Mouse (Mus musculus) cerebellum, postnatal 36 days (tissue): ENCODE data around the gene Ms4a15.

Experiments used
- DNase-seq, 2 experiments: peaks; one replicate each; pipeline ENCODE4 v3.0.0; 2021 to 2022; ENCODE audit warnings: mixed read lengths in 2 of 2

Gene Ms4a15

DNA sequence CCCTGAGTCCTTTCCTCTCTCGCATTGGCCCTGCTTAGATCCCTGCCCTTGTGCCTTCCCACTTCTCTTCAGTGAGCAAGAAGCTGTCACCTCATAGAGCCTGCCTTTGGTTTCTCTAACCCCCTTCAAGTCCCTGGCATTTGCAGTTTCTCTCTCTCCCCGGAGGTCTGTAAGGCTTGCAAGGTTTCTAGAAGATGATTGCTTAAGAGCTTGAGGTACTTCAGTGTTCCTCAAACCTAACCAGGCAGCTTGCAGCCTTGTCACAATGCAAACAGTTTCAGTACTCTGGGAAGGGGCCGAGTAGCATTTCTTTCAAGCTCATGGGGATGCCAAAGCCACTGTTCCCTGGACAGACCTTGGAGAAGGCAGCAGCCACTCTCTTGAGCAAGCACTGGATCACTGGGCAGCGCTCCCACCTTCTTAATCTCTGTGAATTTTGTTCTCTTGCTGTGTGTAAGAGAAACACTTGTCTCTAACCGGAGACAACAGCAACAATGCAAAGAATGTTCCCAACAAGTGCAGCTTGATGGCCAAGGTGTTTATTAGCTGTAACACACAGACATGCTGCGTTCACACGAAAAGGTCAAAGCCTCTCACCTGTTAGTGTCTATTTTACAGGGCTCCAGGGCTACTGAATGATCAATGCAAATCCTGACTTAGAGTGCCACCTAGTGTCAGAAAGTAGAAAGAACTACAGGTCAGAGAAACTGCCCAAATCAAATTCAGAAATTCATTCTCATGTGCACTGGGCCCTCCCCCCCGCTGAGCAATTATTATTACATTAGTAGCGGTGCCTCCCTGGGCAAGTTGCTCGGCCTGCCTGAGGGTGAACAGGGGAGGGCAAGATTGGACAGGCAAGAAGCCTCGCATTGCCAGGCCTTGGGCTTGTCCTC, 33.7 kb downstream of the Ms4a15 start:
- peak; percentile 25 to 67 for DNase-seq

- no peak for DNase-seq
Measured at GRCm38 (mm10) chr19:10952021-10952939, 40.8 kb downstream of the Ms4a15 start.

DNA sequence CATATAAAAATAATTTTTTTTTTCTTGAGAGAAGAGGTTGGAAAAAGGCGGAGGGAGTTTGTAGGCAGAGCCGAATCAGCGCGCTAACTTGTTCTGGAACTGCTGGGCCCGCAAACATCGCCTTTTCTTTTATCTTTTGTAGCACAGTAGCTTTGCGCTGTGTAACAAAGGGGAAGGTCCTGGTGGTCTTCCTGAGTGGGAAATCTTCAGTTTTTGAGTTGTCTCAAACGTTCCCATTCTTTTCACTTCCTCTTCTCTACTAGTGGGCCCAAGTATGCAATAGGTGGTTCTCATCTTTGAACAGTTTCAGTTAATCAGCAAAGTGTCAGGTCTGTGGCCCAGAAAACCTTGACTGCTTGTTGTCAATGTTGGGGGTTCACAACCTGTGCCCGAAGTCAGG, 43.5 kb downstream of the Ms4a15 start:
- DNase-seq = no peak

DNA sequence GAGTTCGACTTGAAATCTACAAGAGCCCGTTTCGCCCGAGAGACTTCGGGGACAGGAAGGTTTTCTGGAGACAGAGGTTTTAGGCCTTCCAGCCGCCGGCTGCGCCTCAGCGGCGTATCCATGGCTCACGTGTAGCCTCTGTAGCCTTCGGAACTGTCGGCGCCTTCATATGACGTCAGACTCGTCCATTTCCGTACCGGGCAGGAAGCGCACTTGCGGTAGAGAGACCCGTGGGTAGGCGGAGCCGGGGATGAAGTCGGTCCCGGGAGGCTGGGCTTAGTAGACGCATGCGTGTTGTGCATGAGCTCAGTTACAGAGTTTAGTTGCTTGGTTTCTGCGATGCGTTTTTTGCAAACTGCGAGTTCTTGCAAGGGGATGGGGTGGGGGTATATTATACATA, 43.9 kb downstream of the Ms4a15 start, which contains the start of gene Ccdc86:
Gene Ccdc86 (minus strand): TSS at position 155 of the 400 bp plus-strand sequence.
- peak; percentile 96 to 97 for DNase-seq

DNA sequence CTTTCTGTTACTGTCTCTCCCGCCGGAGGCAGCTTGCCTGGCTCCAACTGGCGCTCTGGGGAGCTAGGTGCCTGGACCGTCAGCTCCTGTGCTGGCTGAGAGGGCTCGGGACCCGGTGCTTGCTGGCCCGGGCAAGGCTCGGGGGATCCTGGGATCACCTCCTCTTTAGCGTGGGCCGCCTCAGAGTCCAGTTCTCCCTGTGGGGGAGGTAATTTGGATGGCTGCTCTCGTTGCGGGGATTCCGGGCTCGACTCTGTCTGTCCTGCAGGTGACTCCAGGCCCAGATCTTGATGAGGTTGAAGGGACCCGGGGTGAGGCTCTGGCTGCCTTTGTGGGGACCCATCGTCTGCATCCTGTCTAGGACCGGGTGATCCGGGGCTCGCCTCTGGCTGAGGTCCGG, 44.6 kb downstream of the Ms4a15 start:
- DNase-seq = peak in 1 of 2 experiments; percentile 18

DNA sequence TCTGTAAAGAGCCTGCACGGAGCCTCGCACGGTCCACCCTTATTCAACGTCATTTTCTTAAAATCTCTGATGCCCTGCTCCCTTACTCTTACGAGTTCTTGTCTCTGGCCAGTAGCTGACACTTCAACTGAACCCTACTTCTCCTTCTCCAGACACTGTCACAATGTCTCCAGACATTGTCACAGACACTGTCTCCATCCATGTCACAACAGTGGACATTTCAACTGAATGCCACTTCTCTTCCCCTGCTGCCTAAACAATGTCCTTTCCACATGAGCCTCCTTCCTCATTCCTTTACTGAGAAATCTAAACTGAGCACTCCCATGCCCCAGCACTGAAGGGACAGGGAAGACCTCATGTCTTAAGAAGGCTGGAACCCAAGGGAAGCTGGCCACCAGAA, 45.8 kb downstream of the Ms4a15 start:
- DNase-seq = no peak

- DNase-seq = no peak
Measured at GRCm38 (mm10) chr19:10946506-10946905, 46.5 kb downstream of the Ms4a15 start.

DNA sequence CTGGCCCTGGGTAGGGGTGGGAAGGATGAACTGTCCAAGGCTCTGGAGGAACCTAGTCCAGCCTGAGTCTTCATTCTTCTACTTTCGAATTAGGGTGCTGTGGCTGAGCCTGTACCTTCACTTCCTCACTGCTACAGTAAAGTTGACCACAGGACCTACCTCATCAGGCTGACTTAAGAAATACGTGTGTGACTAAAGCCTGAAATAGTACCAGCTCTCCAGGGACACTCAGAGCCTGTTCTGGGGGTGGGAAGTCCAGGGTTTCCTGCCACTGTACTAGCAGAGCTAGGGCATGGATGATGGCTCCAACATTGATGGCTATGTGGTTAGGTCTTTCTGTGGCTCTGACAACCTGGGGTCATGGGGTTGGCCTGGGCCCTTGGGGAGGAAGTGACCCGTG, 49.1 kb downstream of the Ms4a15 start:
- no peak for DNase-seq

- peak in 1 of 2 experiments; percentile 31 for DNase-seq
Measured at GRCm38 (mm10) chr19:10940801-10941457, 52.1 kb downstream of the Ms4a15 start.

DNA sequence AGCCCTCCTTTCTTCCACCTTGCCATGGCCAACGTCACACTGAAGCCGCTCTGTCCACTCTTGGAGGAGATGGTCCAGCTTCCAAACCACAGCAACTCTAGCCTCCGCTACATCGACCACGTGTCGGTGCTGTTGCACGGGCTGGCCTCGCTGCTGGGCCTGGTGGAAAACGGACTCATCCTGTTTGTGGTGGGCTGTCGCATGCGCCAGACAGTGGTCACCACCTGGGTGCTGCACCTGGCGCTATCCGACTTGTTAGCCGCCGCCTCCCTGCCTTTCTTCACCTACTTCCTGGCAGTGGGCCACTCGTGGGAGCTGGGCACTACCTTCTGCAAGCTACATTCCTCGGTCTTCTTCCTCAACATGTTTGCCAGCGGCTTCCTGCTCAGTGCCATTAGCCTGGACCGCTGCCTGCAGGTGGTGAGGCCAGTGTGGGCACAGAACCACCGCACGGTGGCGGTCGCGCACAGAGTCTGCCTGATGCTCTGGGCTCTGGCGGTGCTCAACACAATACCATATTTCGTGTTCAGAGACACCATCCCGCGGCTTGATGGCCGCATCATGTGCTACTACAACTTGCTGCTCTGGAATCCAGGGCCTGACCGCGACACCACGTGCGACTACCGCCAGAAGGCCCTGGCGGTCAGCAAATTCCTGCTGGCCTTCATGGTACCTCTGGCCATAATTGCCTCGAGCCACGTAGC, 52.8 kb downstream of the Ms4a15 start:
- peak; percentile 86 to 89 for DNase-seq

GRCm38 (mm10) chr19:10938771-10939170, 54.3 kb downstream of the Ms4a15 start:
- no peak for DNase-seq

DNA sequence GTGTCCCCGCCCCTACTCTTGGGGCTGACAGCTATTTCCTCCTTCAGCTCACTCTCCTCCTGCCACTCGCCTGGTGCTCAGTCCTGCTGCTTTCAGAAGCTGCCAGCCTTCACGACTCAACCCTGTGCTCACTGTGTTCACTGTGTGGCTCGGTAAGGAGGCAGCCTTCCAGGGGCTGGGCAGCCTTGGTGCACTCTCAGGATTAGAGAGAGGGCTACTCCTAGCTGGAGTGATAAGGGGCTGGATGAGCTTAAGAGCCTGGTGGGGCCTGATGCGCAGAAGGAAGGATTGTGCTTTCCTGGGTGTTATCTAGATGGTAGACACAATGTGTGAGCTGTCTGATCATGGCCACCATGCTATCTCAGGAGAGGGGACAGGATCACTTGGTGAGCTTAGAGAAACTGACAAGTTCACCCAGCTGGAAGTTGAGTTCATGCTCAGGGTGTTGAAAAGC, 55.9 kb downstream of the Ms4a15 start, which contains the start of gene Ptgdr2:
Gene Ptgdr2 (plus strand): TSS at position 51 of the 454 bp plus-strand sequence.
- DNase-seq = no peak

- no peak for DNase-seq
Measured at GRCm38 (mm10) chr19:10936077-10936476, 57.0 kb downstream of the Ms4a15 start.

DNA sequence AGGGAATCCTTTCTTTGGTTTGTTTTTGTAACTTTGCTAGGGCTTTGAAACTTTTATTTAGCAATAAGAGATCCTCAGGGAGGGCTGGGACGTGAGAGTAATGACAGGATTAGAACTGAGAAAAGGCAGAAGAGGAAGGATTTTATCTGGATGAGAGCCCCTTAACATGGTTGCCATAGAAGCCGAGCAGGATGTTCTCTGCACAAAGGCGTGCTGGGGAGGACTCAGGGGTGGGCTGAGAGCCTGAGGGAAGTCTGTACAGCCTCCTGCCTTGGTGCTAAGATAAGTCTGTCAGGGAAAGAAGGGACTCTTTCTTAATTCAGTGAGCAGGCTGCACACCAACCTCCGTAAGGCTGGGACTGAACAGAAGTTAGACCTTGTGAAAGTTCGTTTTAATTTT, 58.0 kb downstream of the Ms4a15 start:
- DNase-seq = no peak

DNA sequence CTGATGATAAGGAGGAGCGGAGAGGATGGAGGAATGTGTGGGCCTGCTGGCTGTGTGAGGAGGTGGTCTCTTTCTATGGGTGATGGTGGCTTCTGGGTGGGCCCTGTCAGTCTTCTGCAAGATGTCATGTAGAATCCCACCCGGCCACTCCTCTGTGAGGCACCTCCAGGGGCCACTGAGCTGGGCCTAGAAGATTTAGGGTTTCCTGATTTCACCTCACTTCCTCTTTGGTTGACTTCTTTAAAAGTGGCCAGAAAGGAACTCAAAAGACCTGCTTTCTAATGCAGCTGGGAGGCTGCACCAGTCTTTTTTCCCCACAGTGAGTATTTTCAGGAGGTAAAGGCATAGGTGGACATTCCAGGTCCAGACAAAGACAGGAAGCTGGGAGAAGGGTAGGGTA, 62.4 kb downstream of the Ms4a15 start:
- no peak for DNase-seq
